Mouse (Mus musculus) thymus, adult 2 months (tissue): ENCODE measurements around the gene Ank3.

Source experiments
- CTCF ChIP-seq: fragments of 200-500 bp; IDR thresholded peaks from 2 replicates; pipeline ENCODE4 v1.5.1; 2012; ENCODE audit warnings: mild to moderate bottlenecking, control low read depth, low read length, moderate library complexity, borderline replicate concordance; ENCODE audit not compliant: control insufficient read depth, poor library complexity, insufficient read depth; ENCODE audit errors: extremely low read depth
- POLR2A ChIP-seq: fragments of 200-500 bp; IDR thresholded peaks from 2 replicates; pipeline ENCODE4 v1.6.1; 2012; ENCODE audit warnings: mild to moderate bottlenecking, low read length, control low read depth, moderate library complexity; ENCODE audit not compliant: control insufficient read depth, poor library complexity, insufficient read depth; ENCODE audit errors: extremely low read depth

DNA sequence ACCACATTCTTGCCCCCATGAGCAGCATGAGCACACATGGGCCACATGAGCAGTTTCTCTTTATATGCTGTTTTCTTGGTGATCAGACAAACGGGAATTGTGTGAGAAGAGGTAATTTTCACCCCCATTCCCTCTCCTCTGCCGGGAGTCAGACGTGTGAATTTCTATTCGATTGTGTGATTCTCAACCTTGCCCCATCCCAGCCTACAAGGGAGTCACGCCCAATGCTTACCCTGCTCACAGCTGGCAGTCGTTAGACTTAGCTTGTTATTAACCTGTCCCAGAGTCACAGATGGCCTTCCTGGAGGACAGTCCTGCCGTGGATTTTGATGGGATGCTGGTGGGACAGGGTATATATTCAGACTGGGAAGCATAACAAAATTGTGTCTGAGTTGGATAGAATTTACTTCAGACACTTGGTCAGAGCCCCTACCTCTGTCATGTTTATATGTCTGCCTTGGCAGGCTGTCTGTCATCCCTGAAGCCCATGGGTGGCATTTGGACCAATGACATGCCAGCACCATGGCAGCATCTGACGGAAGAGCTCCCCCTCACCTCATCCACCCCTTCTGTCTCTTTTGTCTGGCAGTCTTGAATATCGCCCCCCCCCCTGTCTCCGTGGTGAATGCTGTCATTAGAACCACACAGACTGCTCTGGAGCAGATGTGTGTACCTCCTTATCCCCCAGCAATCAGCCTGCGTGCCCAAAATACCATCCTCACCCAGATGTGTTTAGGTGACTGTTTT, 237.5 kb downstream of the Ank3 start:
- TF ChIP-seq POLR2A (no peak), CTCF (no peak)
